Mouse (Mus musculus) 416B (cell line): ENCODE results near the gene Insig2.

ENCODE experiments used
- DNase-seq: peaks from one replicate; pipeline ENCODE4 v3.0.0; 2011; ENCODE audit warnings: low read depth

The Insig2 gene

GRCm38 (mm10) chr1:121326591-121327343 lies 5.6 kb downstream of the Insig2 start:
- peak; percentile 21 for DNase-seq

DNA sequence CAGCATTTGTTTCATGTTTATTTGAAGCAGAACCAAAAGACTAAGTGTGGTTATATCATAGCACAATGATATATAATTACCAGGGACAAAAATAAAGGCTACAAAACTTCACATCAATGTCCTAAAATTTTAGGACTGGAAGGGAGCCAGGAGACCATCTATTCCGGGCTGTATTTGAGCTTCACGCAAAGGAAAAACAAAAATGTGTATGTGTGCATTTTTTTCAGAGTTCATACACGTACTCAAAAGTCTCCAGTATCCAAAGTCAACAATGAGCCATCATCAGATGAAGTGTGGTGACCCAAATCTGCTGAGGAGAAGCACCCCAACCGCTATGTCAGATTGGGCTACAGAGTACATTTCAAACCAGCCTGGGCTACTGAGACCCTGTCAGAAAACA lies 8.9 kb downstream of the Insig2 start:
- no peak for DNase-seq

DNA sequence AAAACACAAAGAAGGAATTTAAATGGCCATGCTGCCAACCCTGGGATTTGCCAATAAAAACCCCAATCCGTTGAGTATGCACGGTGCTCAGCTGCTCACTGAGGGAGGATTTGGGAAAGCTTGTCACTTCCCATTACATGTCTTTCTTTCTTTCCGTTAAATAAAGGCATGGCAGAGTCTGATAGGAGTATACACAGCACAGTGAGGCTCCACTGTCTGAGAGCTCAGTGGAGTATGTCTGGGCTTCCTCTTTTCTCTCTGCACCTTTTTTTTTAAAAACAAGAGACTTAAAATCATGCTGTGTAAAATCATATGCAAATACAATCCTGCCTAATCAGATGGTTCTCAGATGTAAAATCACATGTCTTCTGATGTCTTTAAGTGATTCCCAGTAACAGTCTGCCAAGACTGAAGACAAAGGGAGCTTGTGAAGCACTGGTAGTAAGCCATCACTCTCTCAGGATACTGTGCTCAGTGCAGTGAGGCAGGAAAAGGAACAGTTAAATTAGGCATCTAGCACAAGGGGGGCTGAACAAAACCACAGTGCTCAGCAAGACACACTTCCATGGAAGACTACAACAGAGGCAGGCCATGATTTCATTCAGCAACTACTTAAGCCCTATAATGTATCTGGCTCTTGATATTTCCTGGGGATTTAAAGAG lies 17.5 kb downstream of the Insig2 start:
- no peak for DNase-seq

DNA sequence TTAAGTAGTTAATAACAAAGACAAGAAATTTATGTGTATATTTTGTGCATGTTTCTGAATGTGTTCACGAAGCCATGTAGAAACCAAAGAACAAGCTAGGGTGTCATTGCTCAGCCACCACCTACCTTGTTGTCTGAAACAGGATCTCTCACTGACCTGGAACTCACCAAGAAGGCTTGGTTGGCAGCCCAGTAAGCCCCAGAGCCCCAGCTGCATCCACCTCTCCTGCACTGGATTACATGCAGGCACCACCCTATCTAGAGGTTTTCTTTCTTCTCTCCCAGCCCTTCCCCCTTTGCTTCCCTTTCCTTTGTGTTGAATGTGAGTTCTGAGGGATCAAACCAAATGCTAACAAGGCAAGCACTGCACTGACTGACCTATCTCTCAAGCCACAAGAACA lies 19.2 kb downstream of the Insig2 start:
- DNase-seq, result no peak

DNA sequence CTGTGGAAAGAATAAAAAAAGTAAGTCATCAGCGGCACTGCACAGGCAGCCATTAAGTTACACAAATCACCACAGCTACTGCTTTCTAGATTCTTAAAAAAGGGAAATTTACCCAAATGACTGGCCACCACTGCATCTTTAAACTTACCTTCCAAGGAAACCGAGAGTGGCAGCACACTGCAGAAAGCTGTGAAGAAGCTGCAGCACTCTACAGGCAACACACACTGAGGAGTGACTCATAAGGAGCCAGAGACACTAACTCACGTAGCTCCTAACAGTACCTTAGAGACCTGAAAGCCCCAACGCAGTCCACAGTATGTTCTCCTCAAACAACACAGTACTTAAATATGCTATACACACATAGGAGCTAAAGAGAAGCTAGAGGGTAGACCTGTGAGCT lies 20.1 kb downstream of the Insig2 start:
- no peak for DNase-seq

DNA sequence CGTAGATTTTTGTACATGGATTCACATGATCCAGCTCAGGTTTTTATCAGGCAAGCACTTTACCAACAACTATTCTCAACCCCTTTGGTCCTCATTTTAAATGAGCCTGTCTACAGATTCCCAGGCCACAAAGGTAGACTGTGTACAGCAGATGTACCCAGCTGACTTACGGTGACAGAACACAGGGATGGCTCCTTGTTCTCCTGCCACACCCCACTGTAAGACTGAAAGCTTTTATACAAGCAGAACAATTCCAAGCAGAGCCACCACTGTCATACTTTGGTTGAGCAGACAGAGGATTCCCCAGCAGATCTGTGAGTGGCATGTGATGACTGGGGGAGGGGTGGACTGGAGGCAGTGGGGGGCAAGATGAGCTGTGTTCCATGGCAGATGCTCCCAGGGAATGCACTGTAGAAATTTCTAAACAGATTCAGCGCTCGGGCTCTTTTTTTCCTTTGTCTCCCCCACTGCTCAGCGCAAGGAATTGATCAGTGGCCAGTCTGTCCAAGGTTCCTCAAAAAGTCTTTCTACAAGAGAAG lies 35.6 kb downstream of the Insig2 start:
- DNase-seq, result no peak

DNA sequence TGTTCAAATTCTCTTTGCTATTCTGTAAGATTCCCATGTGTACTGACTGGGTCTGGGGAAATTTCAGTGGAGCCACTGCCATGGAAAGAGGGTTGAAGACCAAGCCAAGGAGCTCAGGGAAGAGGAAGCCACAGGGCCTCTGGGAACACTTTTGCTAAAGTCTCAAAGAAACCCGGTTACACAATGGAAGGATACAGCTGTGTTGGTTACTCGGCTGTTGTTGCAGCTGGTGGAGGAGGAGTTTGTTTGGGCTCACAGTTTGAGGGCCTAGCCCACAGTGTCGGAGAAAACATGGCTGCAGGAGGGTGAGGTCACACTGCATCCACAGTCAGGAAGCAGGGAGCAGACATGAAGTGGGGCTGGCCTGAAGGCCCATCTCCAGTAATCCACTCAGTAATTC lies 38.8 kb downstream of the Insig2 start:
- no peak for DNase-seq

DNA sequence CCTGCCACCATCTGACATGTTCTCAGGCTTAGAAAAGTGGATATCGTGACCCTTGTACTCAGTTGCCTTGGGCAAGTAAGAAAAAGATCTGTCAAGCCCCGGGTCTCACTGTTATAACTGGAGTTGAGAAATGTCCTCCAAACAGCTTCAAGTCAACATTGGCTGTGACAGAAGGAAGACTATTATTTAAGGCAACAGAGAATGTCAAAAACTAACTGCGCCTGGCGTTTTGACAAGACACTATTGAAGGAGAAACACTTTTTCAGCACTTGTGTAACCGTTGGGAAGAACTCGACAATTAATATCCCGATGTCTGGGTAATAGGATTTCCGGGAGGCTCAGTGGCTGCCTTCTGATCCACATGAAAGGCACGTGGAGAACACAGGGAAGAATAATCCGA lies 41.5 kb downstream of the Insig2 start:
- DNase-seq, result no peak

DNA sequence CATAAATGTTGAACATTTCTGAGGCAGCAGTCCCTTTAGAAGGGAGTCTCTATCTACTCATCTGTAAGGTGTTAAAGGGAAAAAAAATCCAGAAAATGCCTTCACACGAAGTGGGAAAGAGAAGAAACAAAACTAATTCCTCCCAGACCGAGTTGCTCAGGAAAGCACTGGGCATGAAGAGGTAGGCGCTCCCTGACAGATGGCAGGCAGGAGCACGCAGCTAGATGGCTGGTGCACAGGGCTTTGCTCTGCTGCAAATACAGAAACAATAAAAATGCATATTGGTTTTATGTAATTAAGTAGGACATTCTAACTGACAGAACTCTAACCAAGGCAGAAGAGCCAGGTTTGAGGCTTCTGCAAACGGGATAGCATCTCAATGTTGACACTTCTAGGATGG lies 42.0 kb downstream of the Insig2 start:
- no peak for DNase-seq

DNA sequence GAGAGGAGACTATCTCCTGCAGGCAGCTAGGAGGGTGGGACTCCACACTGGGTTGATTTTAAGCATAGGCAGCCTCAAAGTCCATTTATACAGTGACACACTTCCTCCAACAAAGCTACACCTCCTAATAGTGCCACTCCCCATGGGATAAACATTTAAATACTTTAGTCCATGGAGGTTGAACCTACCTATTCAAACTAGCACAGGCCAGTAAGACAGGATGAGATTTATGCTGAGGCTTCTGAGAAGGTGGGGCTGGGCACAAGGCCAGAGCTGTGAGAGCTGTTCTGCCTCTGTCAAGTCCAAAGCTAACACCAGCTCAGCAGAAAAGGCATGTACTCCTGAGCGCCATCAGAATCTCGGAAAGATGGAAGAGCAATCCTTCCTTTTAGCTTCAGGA lies 48.2 kb downstream of the Insig2 start:
- DNase-seq, result no peak

DNA sequence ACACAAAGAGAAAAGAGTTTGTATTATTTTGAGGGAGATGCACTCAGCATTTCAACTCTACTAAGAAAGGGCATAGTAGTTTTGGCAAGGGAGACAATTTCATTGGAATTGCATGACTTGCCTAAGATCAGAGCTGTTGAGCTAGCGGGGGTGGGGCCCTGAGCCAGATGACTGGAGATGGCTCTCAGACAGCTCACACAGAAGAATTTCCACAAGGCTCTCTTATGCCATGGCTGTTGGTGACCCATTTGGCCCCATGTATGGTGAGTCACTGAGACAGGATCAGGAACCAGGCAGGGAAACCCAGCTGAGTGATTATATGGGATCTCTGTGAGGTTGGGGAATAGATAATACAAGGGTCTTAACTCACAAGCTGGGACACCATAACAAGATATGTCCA lies 51.9 kb downstream of the Insig2 start:
- no peak for DNase-seq

- no peak for DNase-seq
Measured at GRCm38 (mm10) chr1:121278370-121278769, 54.0 kb downstream of the Insig2 start.

- no peak for DNase-seq
Measured at GRCm38 (mm10) chr1:121277466-121277865, 54.9 kb downstream of the Insig2 start.

- no peak for DNase-seq
Measured at GRCm38 (mm10) chr1:121275961-121276506, 56.4 kb downstream of the Insig2 start.

DNA sequence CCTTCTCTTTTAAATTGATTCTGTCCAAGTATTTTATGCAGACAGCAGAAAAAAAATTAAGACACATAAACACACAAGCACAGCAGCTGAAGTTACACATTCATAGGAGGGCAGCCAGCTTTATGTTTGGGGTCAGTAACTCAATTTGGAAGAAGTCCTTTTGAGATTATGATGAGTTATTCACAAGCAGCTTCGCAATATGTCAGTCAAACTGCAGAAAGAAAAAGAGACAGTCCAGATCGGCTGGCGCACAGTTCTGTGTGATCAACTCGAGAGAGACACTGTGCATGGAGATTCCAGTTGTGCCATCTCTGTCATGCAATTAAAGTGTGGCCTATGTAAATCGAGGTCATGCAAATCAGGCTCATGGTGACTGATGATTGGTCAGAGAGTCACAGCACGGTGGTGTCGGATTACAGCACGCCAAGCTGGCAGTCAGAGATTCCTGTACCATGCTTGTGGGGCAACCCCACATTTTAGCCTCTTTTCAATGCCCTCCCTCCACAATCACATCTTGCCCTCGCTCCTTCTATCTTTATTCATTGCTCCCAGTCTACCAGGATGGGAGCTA lies 72.1 kb downstream of the Insig2 start:
- peak; percentile 47 for DNase-seq
